Mouse (Mus musculus) ES-E14 (cell line): ENCODE measurements around the gene Rnd1.

Experiments used
- CHD2 ChIP-seq: IDR thresholded peaks from 2 replicates; pipeline ENCODE4 v1.6.1; 2014; ENCODE audit warnings: mild to moderate bottlenecking, low read depth, low read length, inconsistent platforms
- HCFC1 ChIP-seq: IDR thresholded peaks from 2 replicates; pipeline ENCODE4 v1.6.1; 2012; ENCODE audit warnings: low read length, inconsistent platforms, borderline replicate concordance; ENCODE audit not compliant: insufficient read depth
- MAFK ChIP-seq: IDR thresholded peaks from 2 replicates; pipeline ENCODE4 v1.6.1; 2014; ENCODE audit warnings: mild to moderate bottlenecking, low read depth, low read length, inconsistent platforms; ENCODE audit not compliant: insufficient read depth
- ZC3H11A ChIP-seq: IDR thresholded peaks from 2 replicates; pipeline ENCODE4 v1.6.1; 2012; ENCODE audit warnings: low read depth, mild to moderate bottlenecking, inconsistent platforms, low read length, borderline replicate concordance
- ZNF384 ChIP-seq: IDR thresholded peaks from 2 replicates; pipeline ENCODE4 v1.6.1; 2012; ENCODE audit warnings: low read depth, low read length, inconsistent platforms

DNA sequence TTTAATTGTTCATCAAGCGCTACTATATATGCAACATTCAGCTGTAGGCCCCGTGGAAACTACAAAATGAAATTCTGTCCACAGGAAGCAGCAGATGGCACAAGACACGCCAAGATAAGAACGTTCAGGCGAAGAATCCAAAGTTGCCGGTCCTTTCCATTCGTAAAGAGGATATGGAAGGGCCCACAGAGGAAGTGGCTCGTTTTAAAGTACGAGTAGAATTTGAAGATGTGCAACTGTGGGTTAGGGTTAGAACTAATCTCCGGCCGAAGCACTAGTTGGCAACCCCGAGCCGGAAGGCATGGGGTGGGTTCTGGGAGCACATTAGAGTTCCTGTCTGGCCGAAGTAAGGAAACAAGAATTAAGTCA lies 15.1 kb downstream of the Rnd1 start:
- TF ChIP-seq HCFC1 (no peak), ZC3H11A (no peak), CHD2 (no peak), MAFK (no peak), ZNF384 (no peak)
